Mouse (Mus musculus) CH12.LX (cell line): ENCODE measurements around the gene Pofut2. TPM values are rescaled to one million over a fixed set of nuclear protein-coding genes. Genes with fewer than 3 reads are reported as not detected.

Experiments
- DNase-seq: peaks from one replicate; pipeline ENCODE4 v3.0.0-alpha.2; 2013; ENCODE audit errors: extremely low read depth
- H3K27ac ChIP-seq: 2 replicates; pipeline ENCODE4 v1.5.1; 2012; ENCODE audit warnings: low read depth, mild to moderate bottlenecking, control low read depth, moderate library complexity; ENCODE audit not compliant: insufficient read depth
- H3K27me3 ChIP-seq: replicated peaks from 2 replicates; pipeline ENCODE3; 2012; ENCODE audit warnings: inconsistent platforms
- H3K36me3 ChIP-seq, 2 experiments: replicated peaks in 1 of 2; 2 replicates each; pipeline versions ENCODE3 to v1.6.1; 2012; ENCODE audit warnings: inconsistent platforms in 1 of 2, low read length in 1 of 2, mild to moderate bottlenecking in 1 of 2, mixed read lengths in 1 of 2, moderate library complexity in 1 of 2; ENCODE audit not compliant: control insufficient read depth in 1 of 2, insufficient read depth in 1 of 2
- H3K4me1 ChIP-seq, 2 experiments: 2 replicates each; pipeline ENCODE4 v1.6.1; 2012; ENCODE audit warnings: inconsistent platforms in 1 of 2, moderate library complexity in 1 of 2; ENCODE audit not compliant: insufficient read depth in 2 of 2, control insufficient read depth in 1 of 2
- H3K4me2 ChIP-seq: 2 replicates; pipeline ENCODE4 v1.6.1; 2012; ENCODE audit warnings: low read depth, mild to moderate bottlenecking, control low read depth; ENCODE audit not compliant: poor library complexity, insufficient read depth, severe bottlenecking
- H3K4me3 ChIP-seq, 3 experiments: fragments of 150-350 bp in 1 of 3; sonication (generic) in 1 of 3; replicated peaks in 1 of 3; 2 replicates each; pipeline versions ENCODE3 to v1.5.1; 2011 to 2012; ENCODE audit warnings: low read depth in 2 of 3, low read length in 2 of 3, mild to moderate bottlenecking in 2 of 3, moderate library complexity in 2 of 3, control low read depth in 1 of 3, improper control_type of control experiment in 1 of 3, inconsistent platforms in 1 of 3, mixed read lengths in 1 of 3; ENCODE audit not compliant: poor library complexity in 1 of 3
- H3K79me2 ChIP-seq: replicated peaks from 2 replicates; pipeline ENCODE4 v1.6.1; 2012; ENCODE audit warnings: mild to moderate bottlenecking, moderate library complexity; ENCODE audit not compliant: control insufficient read depth, poor library complexity, insufficient read depth, severe bottlenecking; ENCODE audit errors: extremely low read depth
- H3K9ac ChIP-seq: 2 replicates; pipeline ENCODE4 v1.6.1; 2012; ENCODE audit warnings: low read depth, mild to moderate bottlenecking, control low read depth, moderate library complexity; ENCODE audit not compliant: insufficient read depth
- H3K9me3 ChIP-seq: replicated peaks from 2 replicates; pipeline ENCODE3; 2012; ENCODE audit warnings: low read length, inconsistent platforms, mixed read lengths
- CTCF ChIP-seq, 2 experiments: IDR thresholded peaks in 1 of 2; conservative IDR thresholded peaks in 1 of 2; 2 replicates each; pipeline ENCODE4 v1.5.1; 2011 to 2012; ENCODE audit warnings: low read depth in 2 of 2, low read length in 2 of 2, improper control_type of control experiment in 1 of 2, inconsistent platforms in 1 of 2, mild to moderate bottlenecking in 1 of 2, moderate library complexity in 1 of 2
- ELF1 ChIP-seq: IDR thresholded peaks from 2 replicates; pipeline ENCODE4 v1.6.1; 2014; ENCODE audit warnings: low read depth, mild to moderate bottlenecking, inconsistent platforms, low read length, improper control_type of control experiment
- EP300 ChIP-seq: IDR thresholded peaks from 2 replicates; pipeline ENCODE4 v1.6.1; 2011; ENCODE audit warnings: low read length, improper control_type of control experiment
- ETS1 ChIP-seq: conservative IDR thresholded peaks from 2 replicates; pipeline ENCODE4 v1.6.1; 2012; ENCODE audit warnings: low read depth, mild to moderate bottlenecking, inconsistent platforms, low read length, improper control_type of control experiment, moderate library complexity
- HCFC1 ChIP-seq: IDR thresholded peaks from 2 replicates; pipeline ENCODE4 v1.6.1; 2012; ENCODE audit warnings: low read depth, mild to moderate bottlenecking, inconsistent platforms, low read length, improper control_type of control experiment
- JUN ChIP-seq: IDR thresholded peaks from 2 replicates; pipeline ENCODE4 v1.6.1; 2011; ENCODE audit warnings: low read depth, mild to moderate bottlenecking, low read length, improper control_type of control experiment, moderate library complexity; ENCODE audit not compliant: insufficient read depth
- KAT2A ChIP-seq: IDR thresholded peaks from 2 replicates; pipeline ENCODE4 v1.6.1; 2012; ENCODE audit warnings: low read length, improper control_type of control experiment, inconsistent platforms; ENCODE audit not compliant: insufficient replicate concordance
- MAFK ChIP-seq: IDR thresholded peaks from 2 replicates; pipeline ENCODE4 v1.6.1; 2011; ENCODE audit warnings: low read length, improper control_type of control experiment; ENCODE audit not compliant: insufficient replicate concordance
- MAZ ChIP-seq: IDR thresholded peaks from 2 replicates; pipeline ENCODE4 v1.6.1; 2012; ENCODE audit warnings: low read depth, mild to moderate bottlenecking, inconsistent platforms, low read length, improper control_type of control experiment, moderate library complexity
- MXI1 ChIP-seq: IDR thresholded peaks from 2 replicates; pipeline ENCODE4 v1.6.1; 2011; ENCODE audit warnings: mild to moderate bottlenecking, low read depth, low read length, improper control_type of control experiment
- NRF1 ChIP-seq: IDR thresholded peaks from 2 replicates; pipeline ENCODE4 v1.6.1; 2014; ENCODE audit warnings: low read depth, mild to moderate bottlenecking, inconsistent platforms, low read length, improper control_type of control experiment, moderate library complexity
- PAX5 ChIP-seq: IDR thresholded peaks from 2 replicates; pipeline ENCODE4 v1.6.1; 2012; ENCODE audit warnings: low read length, inconsistent platforms, mixed read lengths
- POLR2A ChIP-seq: IDR thresholded peaks from 2 replicates; pipeline ENCODE4 v1.6.1; 2011; ENCODE audit warnings: low read depth, mild to moderate bottlenecking, improper control_type of control experiment, low read length
- POLR2AphosphoS2 ChIP-seq: IDR thresholded peaks from 2 replicates; pipeline ENCODE4 v1.6.1; 2011; ENCODE audit warnings: low read depth, low read length, improper control_type of control experiment
- RAD21 ChIP-seq: IDR thresholded peaks from 2 replicates; pipeline ENCODE4 v1.6.1; 2011; ENCODE audit warnings: low read depth, mild to moderate bottlenecking, low read length, improper control_type of control experiment, moderate library complexity
- RCOR1 ChIP-seq: conservative IDR thresholded peaks from 2 replicates; pipeline ENCODE4 v1.6.1; 2012; ENCODE audit warnings: low read depth, mild to moderate bottlenecking, inconsistent platforms, low read length, improper control_type of control experiment
- SIN3A ChIP-seq: IDR thresholded peaks from 2 replicates; pipeline ENCODE4 v1.6.1; 2012; ENCODE audit warnings: low read length, improper control_type of control experiment, inconsistent platforms
- SMC3 ChIP-seq: IDR thresholded peaks from 2 replicates; pipeline ENCODE4 v1.6.1; 2011; ENCODE audit warnings: low read depth, low read length, improper control_type of control experiment
- TBP ChIP-seq: conservative IDR thresholded peaks from 2 replicates; pipeline ENCODE4 v1.6.1; 2011; ENCODE audit warnings: low read depth, low read length, improper control_type of control experiment
- TCF12 ChIP-seq: IDR thresholded peaks from 2 replicates; pipeline ENCODE4 v1.6.1; 2014; ENCODE audit warnings: low read depth, mild to moderate bottlenecking, inconsistent platforms, low read length, improper control_type of control experiment
- USF1 ChIP-seq: IDR thresholded peaks from 2 replicates; pipeline ENCODE4 v1.6.1; 2014; ENCODE audit warnings: low read depth, mild to moderate bottlenecking, inconsistent platforms, low read length, improper control_type of control experiment
- USF2 ChIP-seq: conservative IDR thresholded peaks from 2 replicates; pipeline ENCODE4 v1.6.1; 2011; ENCODE audit warnings: low read depth, low read length, improper control_type of control experiment
- ZKSCAN1 ChIP-seq: IDR thresholded peaks from 2 replicates; pipeline ENCODE4 v1.6.1; 2012; ENCODE audit warnings: low read depth, inconsistent platforms, low read length, improper control_type of control experiment, borderline replicate concordance
- ZMIZ1 ChIP-seq: IDR thresholded peaks from 2 replicates; pipeline ENCODE4 v1.6.1; 2012; ENCODE audit warnings: low read depth, mild to moderate bottlenecking, inconsistent platforms, low read length, improper control_type of control experiment
- dilution Hi-C: fragments of 300-500 bp; cut with MboI; formaldehyde crosslinking; loops from 2 replicates; pipeline ENCODE4 v1.14.3; 2020; ENCODE audit warnings: low sequenced_read_pairs; ENCODE audit not compliant: extremely low pct_unique_long_range_greater_than_20kb, extremely low pct_ligation_motif_present
- in situ Hi-C: fragments of 300-500 bp; cut with MboI; formaldehyde crosslinking; loops from 3 replicates; pipeline ENCODE4 v1.14.3; 2019; ENCODE audit warnings: low sequenced_read_pairs, low pct_ligation_motif_present, low pct_unique_long_range_greater_than_20kb, mixed read lengths
- polyA plus RNA-seq: library from polyadenylated mRNA; unstranded; fragments of >175 nt; gene quantifications from 2 replicates; pipeline ENCODE4 v1.2.1, GENCODE M21; 2012; ENCODE audit warnings: low read depth; ENCODE audit not compliant: insufficient read length
- total RNA-seq, 2 experiments: library from RNA; depleted of rRNA; stranded (reverse); fragments of 300-350 nt in 1 of 2; fragments of >200 nt in 1 of 2; gene quantifications; 2 replicates each; pipeline ENCODE4 v1.2.3; 2012 to 2014

The Pofut2 gene
- total and polyA plus RNA-seq, 3 experiments, result 13.6 to 23.4 (median 22.0) TPM

- no peak overlapping the region for H3K4me2 ChIP-seq
- H3K9me3 ChIP-seq, result no peaks in the 10 kb centered on the region
- H3K27ac ChIP-seq, result no peak overlapping the region
- dilution Hi-C loops, result no loop called here
- no peak for DNase-seq
- no peak for TF ChIP-seq HCFC1
- TF ChIP-seq USF1, result no peak
- TF ChIP-seq POLR2AphosphoS2, result no peak
- TF ChIP-seq ZMIZ1, result no peak
- TF ChIP-seq SIN3A, result no peak
- no peak for TF ChIP-seq POLR2A
- TF ChIP-seq RAD21, result no peak
- TF ChIP-seq MXI1, result no peak
- TF ChIP-seq NRF1, result no peak
- TF ChIP-seq MAFK, result no peak
- TF ChIP-seq MAZ, result no peak
- no peak for TF ChIP-seq PAX5
- TF ChIP-seq TBP, result no peak
- TF ChIP-seq TCF12, result no peak
- TF ChIP-seq CTCF (conservative IDR thresholded peaks at IDR 0.05 in 1 of 2, IDR thresholded peaks at IDR 0.05 in 1 of 2; ENCODE audit: low read depth in 2 of 2, low read length in 2 of 2), result no peak
- TF ChIP-seq KAT2A, result no peak
- no peak for TF ChIP-seq ZKSCAN1
- no peak for TF ChIP-seq ETS1
- no peak for TF ChIP-seq RCOR1
- TF ChIP-seq JUN, result no peak
- TF ChIP-seq, all 38 proteins: peak for 0
- H3K79me2 ChIP-seq, result no peaks in the 10 kb centered on the region
- H3K9ac ChIP-seq, result no peak overlapping the region
- peaks cover 93% of the 10 kb centered on the region for H3K27me3 ChIP-seq
- H3K4me3 ChIP-seq, result no peak overlapping the region
- H3K36me3 ChIP-seq, result no peaks in the 10 kb centered on the region
- in situ Hi-C loops, result no loop called here
- no peaks in the 10 kb centered on the region for H3K4me1 ChIP-seq
Observed at GRCm38 (mm10) chr10:77247048-77247447, 12.0 kb upstream of the Pofut2 start.

- no peak for DNase-seq
- in situ Hi-C loops (no loop called here), dilution Hi-C loops (no loop called here)
- Histone ChIP-seq H3K27me3 (peaks cover 93% of the 10 kb centered on the region), H3K27ac (no peak overlapping the region), H3K4me1 (no peaks in the 10 kb centered on the region), H3K9ac (no peak overlapping the region), H3K9me3 (no peaks in the 10 kb centered on the region), H3K4me3 (no peak overlapping the region), H3K79me2 (no peaks in the 10 kb centered on the region), H3K36me3 (no peaks in the 10 kb centered on the region), H3K4me2 (no peak overlapping the region)
- TF ChIP-seq USF1, result no peak
- no peak for TF ChIP-seq SMC3
- no peak for TF ChIP-seq NRF1
- no peak for TF ChIP-seq ELF1
- no peak for TF ChIP-seq USF2
- TF ChIP-seq EP300, result no peak
Observed at GRCm38 (mm10) chr10:77247707-77248106, 11.3 kb upstream of the Pofut2 start.
